Mouse (Mus musculus) hindbrain, embryonic 14.5 days (tissue): ENCODE data around the gene Gramd1b. TPM values are rescaled to one million over a fixed set of nuclear protein-coding genes. Genes with fewer than 3 reads are reported as not detected.

Experiments used
- ATAC-seq: fragments of 200-750 bp; cut with Nextera tagmentation; 2 replicates; pipeline ENCODE4 v1.8.0; 2017; ENCODE audit warnings: moderate number of reproducible peaks, mild to moderate bottlenecking, moderate TSS enrichment, moderate library complexity; ENCODE audit not compliant: low FRiP score
- DNase-seq: peaks from one replicate; pipeline ENCODE4 v3.0.0-alpha.2; 2015; ENCODE audit warnings: low spot score
- H3K27ac ChIP-seq: fragments of 300-500 bp; sonication (generic); 2 replicates; pipeline ENCODE4 v1.5.1; 2014; ENCODE audit warnings: mild to moderate bottlenecking, moderate library complexity
- H3K27me3 ChIP-seq: fragments of 300-500 bp; sonication (generic); 2 replicates; pipeline ENCODE4 v1.6.1; 2014; ENCODE audit warnings: mild to moderate bottlenecking, low read length, mixed read lengths; ENCODE audit not compliant: control insufficient read depth, insufficient read depth
- H3K36me3 ChIP-seq: fragments of 300-500 bp; sonication (generic); replicated peaks from 2 replicates; pipeline ENCODE4 v1.6.1; 2014; ENCODE audit not compliant: control insufficient read depth, insufficient read depth
- H3K4me1 ChIP-seq: fragments of 300-500 bp; sonication (generic); replicated peaks from 2 replicates; pipeline ENCODE4 v1.6.1; 2014; ENCODE audit warnings: antibody characterized with exemption, low read length, mixed read lengths; ENCODE audit not compliant: control insufficient read depth, insufficient read depth
- H3K4me2 ChIP-seq: fragments of 300-500 bp; sonication (generic); replicated peaks from 2 replicates; pipeline ENCODE4 v1.6.1; 2014; ENCODE audit warnings: mild to moderate bottlenecking, moderate library complexity
- H3K4me3 ChIP-seq: fragments of 300-500 bp; sonication (generic); replicated peaks from 2 replicates; pipeline ENCODE4 v1.5.1; 2014; ENCODE audit warnings: mild to moderate bottlenecking, low read length
- H3K9ac ChIP-seq: fragments of 300-500 bp; sonication (generic); 2 replicates; pipeline ENCODE4 v1.6.1; 2014
- H3K9me3 ChIP-seq: fragments of 300-500 bp; sonication (generic); 2 replicates; pipeline ENCODE4 v1.6.1; 2016; ENCODE audit warnings: low read length; ENCODE audit not compliant: control insufficient read depth
- WGBS: fragments of 180-500 bp; shearing (Covaris S2); extraction: QIAGEN DNeasy Blood & Tissue Kit; methylation state at CpG from one replicate; pipeline ENCODE4 v1.1.7; 2014; 5-methylcytosine and 5-hydroxymethylcytosine counted together
- polyA plus RNA-seq: library from polyadenylated mRNA; unstranded; fragments of >200 nt; fragmentation: Nextera tagmentation; extraction: Ambion mirVana; gene quantifications from 2 replicates; pipeline ENCODE4 v1.2.1, GENCODE M21; 2014

The Gramd1b gene
- polyA plus RNA-seq, 1 experiment from 2014 or later, result 15.1 TPM

DNA sequence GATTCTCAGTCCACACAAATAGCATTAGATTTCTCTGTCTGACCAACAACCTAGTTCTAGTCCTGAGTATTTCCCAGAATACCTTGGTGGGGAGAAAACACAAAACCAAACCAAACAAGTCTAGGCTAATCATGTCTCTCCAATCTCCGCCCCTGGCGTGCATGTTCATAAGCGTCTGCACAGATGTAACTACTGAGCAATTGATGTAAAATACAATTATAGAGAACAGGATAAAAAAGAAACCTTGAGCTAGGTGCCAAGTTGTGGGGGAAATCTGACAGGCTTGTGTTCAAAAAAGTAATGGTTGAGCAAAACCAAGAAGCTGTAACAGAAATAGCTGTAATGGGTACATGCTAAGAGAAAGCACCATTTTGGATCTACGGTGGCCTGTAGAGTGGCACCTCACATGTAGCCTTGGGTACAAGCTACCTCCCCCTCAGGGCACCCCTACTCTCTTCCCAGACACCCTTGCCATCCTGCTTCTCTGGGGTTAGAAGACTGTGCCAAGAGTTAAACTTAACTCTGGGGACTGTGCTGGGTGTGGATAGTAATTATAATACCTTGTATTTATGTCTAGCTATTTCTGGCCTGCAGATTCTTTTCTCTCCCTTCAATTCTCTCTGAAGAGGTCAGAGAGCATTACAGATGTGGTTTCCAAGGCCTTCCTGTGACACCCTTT is 174.3 kb downstream of the Gramd1b start:
- WGBS, result 98% methylated on average over 4 of the region's 4 CpGs
- H3K4me3 ChIP-seq, result no peak overlapping the region
- no peak overlapping the region for H3K27ac ChIP-seq
- no peak overlapping the region for H3K9ac ChIP-seq
- no peak overlapping the region for H3K4me2 ChIP-seq
- ATAC-seq (no peak), DNase-seq (no peak)
- no peaks in the 10 kb centered on the region for H3K9me3 ChIP-seq
- no peaks in the 10 kb centered on the region for H3K27me3 ChIP-seq
- H3K36me3 ChIP-seq, result no peaks in the 10 kb centered on the region
- H3K4me1 ChIP-seq, result peaks cover 11% of the 10 kb centered on the region

DNA sequence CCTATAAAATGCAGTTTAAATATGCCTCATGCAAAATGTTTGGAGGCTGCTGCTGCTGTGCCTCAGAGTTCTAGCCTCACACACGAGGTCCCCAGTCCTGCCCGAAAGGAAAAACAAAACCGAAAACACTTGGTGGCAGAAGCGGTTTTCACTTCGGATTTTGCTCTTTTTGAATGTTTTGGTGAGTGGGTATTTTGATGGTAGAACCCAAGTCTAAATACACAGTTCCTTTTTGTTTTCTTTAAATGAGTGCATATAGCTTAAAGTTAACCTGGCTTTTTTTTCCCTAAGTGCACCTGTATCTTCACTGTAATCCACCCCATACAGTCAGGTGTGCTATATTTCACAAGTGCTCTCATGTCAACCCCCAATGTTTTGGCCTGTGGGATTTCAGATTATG is 174.8 kb downstream of the Gramd1b start:
- no peak overlapping the region for H3K4me3 ChIP-seq
- WGBS, result 97% methylated on average over 5 of the region's 5 CpGs

DNA sequence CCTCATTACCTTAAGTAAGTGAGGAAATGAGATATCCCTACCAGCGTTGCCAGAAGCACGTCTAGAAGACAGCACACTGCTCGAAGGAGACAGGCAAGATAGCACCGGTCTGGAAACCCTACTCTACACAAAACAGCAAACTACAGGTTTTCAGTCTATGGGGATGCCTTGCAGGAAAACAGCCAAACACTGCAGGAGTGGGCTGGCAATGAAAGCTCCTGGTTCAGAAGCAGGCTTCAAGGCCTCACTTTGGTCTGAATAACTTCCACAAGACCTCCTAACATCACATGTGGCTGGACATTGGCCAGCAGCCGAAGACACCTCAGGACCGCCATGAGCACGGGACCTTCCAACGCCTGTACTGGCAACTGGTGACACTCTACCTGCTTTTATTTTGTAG is 175.8 kb downstream of the Gramd1b start:
- no peaks in the 10 kb centered on the region for H3K36me3 ChIP-seq
- no peak for ATAC-seq
- DNase-seq, result no peak
- no peak overlapping the region for H3K4me2 ChIP-seq
- no peaks in the 10 kb centered on the region for H3K27me3 ChIP-seq
- no peaks in the 10 kb centered on the region for H3K9me3 ChIP-seq
- H3K4me1 ChIP-seq, result peaks cover 11% of the 10 kb centered on the region
- H3K4me3 ChIP-seq, result no peak overlapping the region
- 96% methylated on average over 8 of the region's 8 CpGs for WGBS
- no peak overlapping the region for H3K27ac ChIP-seq
- H3K9ac ChIP-seq, result no peak overlapping the region

More for the DNA sequence above, 174.8 kb downstream of the Gramd1b start:
- Histone ChIP-seq H3K9me3 (no peaks in the 10 kb centered on the region), H3K36me3 (no peaks in the 10 kb centered on the region), H3K4me1 (peaks cover 11% of the 10 kb centered on the region), H3K27ac (no peak overlapping the region), H3K4me2 (no peak overlapping the region), H3K9ac (no peak overlapping the region), H3K27me3 (no peaks in the 10 kb centered on the region)
- DNase-seq (no peak), ATAC-seq (no peak)

DNA sequence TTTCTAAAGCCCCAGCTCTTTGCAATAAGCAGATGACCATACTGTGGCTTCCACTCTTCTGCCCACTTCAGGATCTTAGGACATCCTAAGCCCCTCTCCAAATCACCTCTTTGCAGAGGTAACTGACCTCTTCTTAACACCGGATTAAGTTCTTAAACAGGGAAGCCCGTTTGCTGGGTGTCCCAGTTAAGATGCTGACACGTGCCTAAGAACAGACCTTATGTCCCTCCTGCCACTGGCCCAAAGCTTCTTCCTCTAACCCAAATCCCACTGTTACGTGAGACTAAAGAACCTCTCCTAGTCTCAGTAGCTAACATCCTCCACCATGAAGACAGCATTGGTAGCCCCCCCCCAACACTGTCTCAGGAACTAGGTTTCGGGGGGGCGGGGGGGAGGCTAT is 177.6 kb downstream of the Gramd1b start:
- Histone ChIP-seq H3K9me3 (no peaks in the 10 kb centered on the region), H3K4me1 (peaks cover 6% of the 10 kb centered on the region), H3K27me3 (no peaks in the 10 kb centered on the region), H3K4me2 (no peak overlapping the region), H3K9ac (no peak overlapping the region), H3K4me3 (no peak overlapping the region), H3K36me3 (no peaks in the 10 kb centered on the region), H3K27ac (no peak overlapping the region)
- 87% methylated on average over 6 of the region's 6 CpGs for WGBS
- no peak for DNase-seq
- ATAC-seq, result no peak

DNA sequence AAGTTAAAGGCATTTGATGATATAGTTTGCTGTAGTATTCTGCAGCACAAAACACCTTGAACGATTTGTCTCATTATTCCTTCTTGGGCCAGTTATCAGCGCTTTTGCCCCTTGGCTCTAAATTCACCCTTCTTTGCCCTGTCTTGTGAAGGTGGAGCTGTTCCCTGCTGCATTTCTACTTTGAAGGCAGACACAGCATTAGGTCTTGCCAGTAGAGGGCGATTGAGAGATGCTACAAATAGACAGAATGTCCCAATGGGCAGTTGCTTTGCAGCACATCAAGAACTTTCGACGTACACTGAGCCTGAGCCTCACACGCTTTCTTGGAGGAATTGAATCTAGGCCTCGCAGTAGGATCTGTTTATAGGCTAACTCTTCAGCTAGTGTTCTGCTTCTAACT is 180.5 kb downstream of the Gramd1b start:
- no peaks in the 10 kb centered on the region for H3K9me3 ChIP-seq
- H3K4me1 ChIP-seq, result peaks cover 11% of the 10 kb centered on the region; the same call in 1 of the 2 replicates
- H3K36me3 ChIP-seq, result no peaks in the 10 kb centered on the region
- H3K27me3 ChIP-seq, result no peaks in the 10 kb centered on the region
- H3K27ac ChIP-seq, result no peak overlapping the region
- H3K4me3 ChIP-seq, result no peak overlapping the region
- WGBS, result 22% methylated on average over 7 of the region's 7 CpGs
- H3K4me2 ChIP-seq, result no peak overlapping the region
- DNase-seq, result peak; percentile 72
- no peak for ATAC-seq
- H3K9ac ChIP-seq, result no peak overlapping the region

DNA sequence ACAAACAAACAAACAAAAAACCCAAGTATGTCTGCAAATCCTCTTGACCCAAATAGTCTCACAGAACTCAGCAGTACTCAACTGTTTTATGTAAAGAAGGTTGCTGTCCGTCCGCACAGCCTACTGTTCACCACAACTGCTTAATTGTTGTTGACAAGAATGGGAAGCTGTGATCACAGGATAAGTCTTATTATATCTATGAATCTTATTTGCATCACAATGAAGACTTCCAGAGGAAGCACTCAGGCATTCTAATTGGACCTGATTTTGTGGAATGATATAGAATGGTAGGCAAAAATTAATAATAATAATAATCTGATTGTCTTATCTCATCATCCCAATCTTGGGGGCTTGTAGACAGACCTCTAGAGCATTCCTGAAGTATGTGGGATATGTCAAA is 181.1 kb downstream of the Gramd1b start:
- Histone ChIP-seq H3K4me3 (no peak overlapping the region), H3K9me3 (no peaks in the 10 kb centered on the region), H3K4me1 (peaks cover 16% of the 10 kb centered on the region), H3K27me3 (no peaks in the 10 kb centered on the region), H3K9ac (no peak overlapping the region), H3K27ac (no peak overlapping the region), H3K4me2 (no peak overlapping the region), H3K36me3 (no peaks in the 10 kb centered on the region)
- ATAC-seq, result no peak
- WGBS, result 25% methylated on average over 2 of the region's 2 CpGs
- DNase-seq, result no peak

DNA sequence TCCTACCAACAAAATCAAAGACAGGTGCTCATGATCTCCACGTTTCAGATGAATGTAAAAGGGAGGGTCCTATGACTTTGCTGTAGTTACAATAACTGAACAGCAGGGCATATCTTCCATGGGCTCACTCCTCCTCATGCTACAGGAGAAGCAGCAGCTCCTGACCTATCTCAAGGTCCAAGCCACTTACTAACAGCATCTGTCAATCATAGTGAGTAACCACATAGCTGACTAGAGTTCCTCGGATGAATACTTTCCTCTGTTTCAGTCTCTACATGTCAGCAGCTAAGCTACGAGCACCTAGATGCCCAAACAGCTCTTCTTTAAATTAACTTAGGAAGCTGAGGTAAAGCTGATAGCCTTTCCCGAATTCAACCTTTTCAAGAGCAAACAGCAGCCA is 181.6 kb downstream of the Gramd1b start:
- ATAC-seq (no peak), DNase-seq (no peak)
- no peaks in the 10 kb centered on the region for H3K27me3 ChIP-seq
- no peak overlapping the region for H3K4me3 ChIP-seq
- WGBS, result 71% methylated on average over 4 of the region's 4 CpGs
- H3K4me2 ChIP-seq, result no peak overlapping the region
- no peak overlapping the region for H3K9ac ChIP-seq
- H3K9me3 ChIP-seq, result no peaks in the 10 kb centered on the region
- H3K36me3 ChIP-seq, result no peaks in the 10 kb centered on the region
- H3K27ac ChIP-seq, result no peak overlapping the region
- H3K4me1 ChIP-seq, result peaks cover 21% of the 10 kb centered on the region

DNA sequence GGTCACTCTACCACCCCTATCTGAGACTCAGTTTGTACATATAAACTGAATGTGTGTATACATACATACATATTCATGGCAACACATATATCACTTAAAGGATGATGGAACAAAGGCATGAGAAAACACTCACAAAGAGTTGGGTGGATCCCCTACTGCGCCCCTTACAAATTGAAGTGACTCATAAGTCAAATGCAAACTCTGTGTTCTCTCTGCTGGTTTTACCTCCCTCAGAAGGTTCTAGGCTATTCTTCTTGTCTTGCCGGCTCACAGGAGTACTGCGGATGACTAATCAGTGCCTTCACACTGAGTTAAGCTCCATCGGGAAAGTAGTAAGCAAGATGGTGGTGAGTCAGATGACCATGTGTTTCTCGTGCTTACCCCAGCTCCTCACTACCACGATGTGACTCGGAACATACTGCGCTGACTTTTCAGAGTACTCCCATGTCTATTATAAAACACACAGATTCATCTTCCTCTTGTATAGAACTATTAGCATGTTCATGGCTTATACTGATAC is 182.4 kb downstream of the Gramd1b start:
- 96% methylated on average over 8 of the region's 8 CpGs for whole genome bisulfite sequencing
- Histone ChIP-seq H3K9me3 (no peaks in the 10 kb centered on the region), H3K4me1 (peaks cover 29% of the 10 kb centered on the region), H3K27me3 (no peaks in the 10 kb centered on the region), H3K4me3 (no peak overlapping the region), H3K36me3 (no peaks in the 10 kb centered on the region), H3K4me2 (no peak overlapping the region), H3K9ac (no peak overlapping the region), H3K27ac (no peak overlapping the region)
- ATAC-seq (no peak), DNase-seq (no peak)

DNA sequence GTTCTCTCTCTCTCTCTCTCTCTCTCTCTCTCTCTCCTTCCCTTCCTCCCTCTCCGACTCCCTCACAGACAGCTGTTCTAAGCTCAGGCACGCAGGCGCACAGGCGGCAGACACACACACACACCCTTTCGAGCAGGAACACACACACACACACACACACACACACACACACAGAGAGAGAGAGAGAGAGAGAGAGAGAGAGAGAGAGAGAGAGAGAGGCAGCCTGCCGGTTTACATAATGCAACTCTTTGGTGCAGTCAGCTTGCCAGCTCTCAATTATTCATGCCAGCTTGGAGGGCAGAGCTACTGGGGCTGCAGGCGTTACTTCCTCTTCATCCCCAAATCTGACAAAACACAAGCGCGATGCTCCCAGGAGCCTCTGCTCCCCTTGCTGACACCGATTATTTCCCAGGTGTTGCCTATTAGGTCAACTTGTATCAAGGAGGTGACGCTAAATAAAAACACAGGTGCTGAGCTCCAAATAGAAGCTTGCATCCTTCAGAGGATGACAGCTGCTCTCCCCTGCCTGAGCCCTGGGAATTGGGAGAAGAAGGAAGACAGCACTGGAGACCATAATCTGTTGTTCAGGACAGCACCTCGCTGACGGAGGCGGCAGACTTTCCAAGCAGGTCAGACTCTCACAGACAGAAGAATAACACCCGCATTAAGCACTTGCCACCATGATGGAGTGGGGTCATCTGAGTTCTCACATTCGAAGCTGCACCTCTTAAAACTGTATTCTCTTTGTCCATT is 184.8 kb downstream of the Gramd1b start:
- ATAC-seq (peak; percentile 88), DNase-seq (peak; percentile 71)
- Histone ChIP-seq H3K36me3 (no peaks in the 10 kb centered on the region), H3K4me1 (peaks cover 40% of the 10 kb centered on the region), H3K9ac (peak overlapping the region; percentile 60), H3K9me3 (no peaks in the 10 kb centered on the region), H3K27ac (peak overlapping the region; percentile 90), H3K4me2 (peak overlapping the region; percentile 72), H3K27me3 (no peaks in the 10 kb centered on the region), H3K4me3 (peak overlapping the region; percentile 39)
- 12% methylated on average over 16 of the region's 16 CpGs for WGBS
